Mouse (Mus musculus): Measurements from ENCODE around the gene Rhot2. TPM values are rescaled to one million over a fixed set of nuclear protein-coding genes. Genes with fewer than 3 reads are reported as not detected.

Gene Rhot2
- polyA plus RNA-seq, 1 experiment from 2014 or later: 23.9 TPM

GRCm38 (mm10) chr17:25835301-25835700 lies 9.3 kb downstream of the Rhot2 start:
- DNase-seq (ENCODE audit: low spot score): no peak
- no peak overlapping the region for H3K27ac ChIP-seq (replicated peaks)
- peaks cover 67% of the 10 kb centered on the region for H3K36me3 ChIP-seq
- no peaks in the 10 kb centered on the region for H3K27me3 ChIP-seq (ENCODE audit: low read depth, poor library complexity, severe bottlenecking)
- H3K4me1 ChIP-seq: peaks cover 79% of the 10 kb centered on the region
- peak overlapping the region; percentile 89 for H3K4me3 ChIP-seq
- WGBS: 94% methylated on average over 7 of the region's 7 CpGs
- no peaks in the 10 kb centered on the region for H3K9me3 ChIP-seq (replicated peaks)

- H3K4me1 ChIP-seq: peaks cover 84% of the 10 kb centered on the region
- peaks cover 67% of the 10 kb centered on the region for H3K36me3 ChIP-seq
- no peak for DNase-seq (ENCODE audit: low spot score)
- H3K27me3 ChIP-seq (ENCODE audit: low read depth, poor library complexity, severe bottlenecking): no peaks in the 10 kb centered on the region
- H3K27ac ChIP-seq (replicated peaks): peak overlapping the region; percentile 96
- no peaks in the 10 kb centered on the region for H3K9me3 ChIP-seq (replicated peaks)
- H3K4me3 ChIP-seq: peak overlapping the region; percentile 89
- WGBS: 90% methylated on average over 12 of the region's 12 CpGs
Measured at GRCm38 (mm10) chr17:25834595-25835222, 9.9 kb downstream of the Rhot2 start.

GRCm38 (mm10) chr17:25833961-25834594 lies 10.6 kb downstream of the Rhot2 start:
- Histone ChIP-seq H3K27ac (replicated peaks) (peak overlapping the region; percentile 96), H3K36me3 (peaks cover 64% of the 10 kb centered on the region), H3K4me3 (peak overlapping the region; percentile 89), H3K4me1 (peaks cover 85% of the 10 kb centered on the region), H3K9me3 (replicated peaks) (no peaks in the 10 kb centered on the region), H3K27me3 (ENCODE audit: low read depth, poor library complexity, severe bottlenecking) (no peaks in the 10 kb centered on the region)
- WGBS: 66% methylated on average over 6 of the region's 6 CpGs
- DNase-seq (ENCODE audit: low spot score): no peak

GRCm38 (mm10) chr17:25833291-25833663 lies 11.4 kb downstream of the Rhot2 start, which contains the start of gene Stub1:
Gene Stub1, minus strand, starts transcription at chr17:25833404.
- Histone ChIP-seq H3K36me3 (peaks cover 57% of the 10 kb centered on the region), H3K27me3 (ENCODE audit: low read depth, poor library complexity, severe bottlenecking) (no peaks in the 10 kb centered on the region), H3K4me3 (peak within 1 kb of the TSS; percentile 89), H3K4me1 (peaks cover 92% of the 10 kb centered on the region), H3K27ac (replicated peaks) (peak within 1 kb of the TSS; percentile 96), H3K9me3 (replicated peaks) (no peaks in the 10 kb centered on the region)
- DNase-seq (ENCODE audit: low spot score): peak; percentile 94
- WGBS: under 1% methylated on average over 24 of the region's 24 CpGs

GRCm38 (mm10) chr17:25832436-25833290 lies 12.0 kb downstream of the Rhot2 start:
- H3K27me3 ChIP-seq (ENCODE audit: low read depth, poor library complexity, severe bottlenecking): no peaks in the 10 kb centered on the region
- under 1% methylated on average over 73 of the region's 77 CpGs for WGBS
- peak; percentile 100 for DNase-seq (ENCODE audit: low spot score)
- no peaks in the 10 kb centered on the region for H3K9me3 ChIP-seq (replicated peaks)
- H3K4me1 ChIP-seq: peaks cover 92% of the 10 kb centered on the region
- peak overlapping the region; percentile 96 for H3K27ac ChIP-seq (replicated peaks)
- peaks cover 57% of the 10 kb centered on the region for H3K36me3 ChIP-seq
- H3K4me3 ChIP-seq: peak overlapping the region; percentile 89

GRCm38 (mm10) chr17:25831451-25832281 lies 13.0 kb downstream of the Rhot2 start:
- DNase-seq (ENCODE audit: low spot score): no peak
- no peaks in the 10 kb centered on the region for H3K9me3 ChIP-seq (replicated peaks)
- WGBS: 68% methylated on average over 21 of the region's 21 CpGs
- H3K36me3 ChIP-seq: peaks cover 65% of the 10 kb centered on the region
- peaks cover 91% of the 10 kb centered on the region for H3K4me1 ChIP-seq
- peak overlapping the region; percentile 89 for H3K4me3 ChIP-seq
- H3K27ac ChIP-seq (replicated peaks): peak overlapping the region; percentile 96
- H3K27me3 ChIP-seq (ENCODE audit: low read depth, poor library complexity, severe bottlenecking): no peaks in the 10 kb centered on the region

GRCm38 (mm10) chr17:25830806-25831431 lies 13.7 kb downstream of the Rhot2 start:
- Histone ChIP-seq H3K9me3 (replicated peaks) (no peaks in the 10 kb centered on the region), H3K4me3 (peak overlapping the region; percentile 89), H3K36me3 (peaks cover 68% of the 10 kb centered on the region), H3K27ac (replicated peaks) (no peak overlapping the region), H3K4me1 (peaks cover 90% of the 10 kb centered on the region), H3K27me3 (ENCODE audit: low read depth, poor library complexity, severe bottlenecking) (no peaks in the 10 kb centered on the region)
- DNase-seq (ENCODE audit: low spot score): no peak
- 90% methylated on average over 14 of the region's 14 CpGs for WGBS

- peaks cover 68% of the 10 kb centered on the region for H3K36me3 ChIP-seq
- no peak for DNase-seq (ENCODE audit: low spot score)
- H3K4me1 ChIP-seq: peaks cover 88% of the 10 kb centered on the region
- no peak overlapping the region for H3K27ac ChIP-seq (replicated peaks)
- 90% methylated on average over 4 of the region's 4 CpGs for WGBS
- H3K4me3 ChIP-seq: peak overlapping the region; percentile 89; the same call in 1 of the 2 replicates
- no peaks in the 10 kb centered on the region for H3K27me3 ChIP-seq (ENCODE audit: low read depth, poor library complexity, severe bottlenecking)
- no peaks in the 10 kb centered on the region for H3K9me3 ChIP-seq (replicated peaks)
Measured at GRCm38 (mm10) chr17:25830200-25830753, 14.4 kb downstream of the Rhot2 start.

- Histone ChIP-seq H3K27me3 (ENCODE audit: low read depth, poor library complexity, severe bottlenecking) (no peaks in the 10 kb centered on the region), H3K9me3 (replicated peaks) (no peaks in the 10 kb centered on the region), H3K36me3 (peaks cover 63% of the 10 kb centered on the region), H3K4me3 (peak overlapping the region; percentile 89), H3K27ac (replicated peaks) (peak overlapping the region; percentile 95), H3K4me1 (peaks cover 88% of the 10 kb centered on the region)
- 47% methylated on average over 8 of the region's 8 CpGs for WGBS
- peak; percentile 41 for DNase-seq (ENCODE audit: low spot score)
Measured at GRCm38 (mm10) chr17:25829558-25830017, 15.1 kb downstream of the Rhot2 start.

GRCm38 (mm10) chr17:25828712-25829557 lies 15.7 kb downstream of the Rhot2 start, which contains the start of gene Jmjd8:
Gene Jmjd8, plus strand, starts transcription at chr17:25828867.
- peaks cover 88% of the 10 kb centered on the region for H3K4me1 ChIP-seq
- peak; percentile 88 for DNase-seq (ENCODE audit: low spot score)
- WGBS: 1% methylated on average over 32 of the region's 32 CpGs

GRCm38 (mm10) chr17:25828223-25828594 lies 16.4 kb downstream of the Rhot2 start:
- no peaks in the 10 kb centered on the region for H3K27me3 ChIP-seq (ENCODE audit: low read depth, poor library complexity, severe bottlenecking)
- DNase-seq (ENCODE audit: low spot score): no peak
- peak overlapping the region; percentile 89 for H3K4me3 ChIP-seq
- H3K36me3 ChIP-seq: peaks cover 60% of the 10 kb centered on the region
- H3K4me1 ChIP-seq: peaks cover 84% of the 10 kb centered on the region
- H3K9me3 ChIP-seq (replicated peaks): no peaks in the 10 kb centered on the region
- WGBS: 83% methylated on average over 8 of the region's 8 CpGs
- H3K27ac ChIP-seq (replicated peaks): peak overlapping the region; percentile 95

More at GRCm38 (mm10) chr17:25828712-25829557, 15.7 kb downstream of the Rhot2 start, which contains the start of gene Jmjd8:
- peak within 1 kb of the TSS; percentile 95 for H3K27ac ChIP-seq (replicated peaks)
- H3K27me3 ChIP-seq (ENCODE audit: low read depth, poor library complexity, severe bottlenecking): no peaks in the 10 kb centered on the region
- peak within 1 kb of the TSS; percentile 89 for H3K4me3 ChIP-seq
- no peaks in the 10 kb centered on the region for H3K9me3 ChIP-seq (replicated peaks)
- H3K36me3 ChIP-seq: peaks cover 60% of the 10 kb centered on the region

Data from midbrain, embryonic 10.5 days (tissue).